Mouse (Mus musculus): ENCODE data around the gene Tmem138. TPM values are rescaled to one million over a fixed set of nuclear protein-coding genes. Genes with fewer than 3 reads are reported as not detected.
"Not testable (repeated sequence)": the region's sequence is repeated elsewhere in the genome, so short reads cannot be mapped to it uniquely, and the experiment has no call there.

Gene Tmem138
- polyA plus RNA-seq, 1 experiment from 2014 or later: 62.3 TPM

DNA sequence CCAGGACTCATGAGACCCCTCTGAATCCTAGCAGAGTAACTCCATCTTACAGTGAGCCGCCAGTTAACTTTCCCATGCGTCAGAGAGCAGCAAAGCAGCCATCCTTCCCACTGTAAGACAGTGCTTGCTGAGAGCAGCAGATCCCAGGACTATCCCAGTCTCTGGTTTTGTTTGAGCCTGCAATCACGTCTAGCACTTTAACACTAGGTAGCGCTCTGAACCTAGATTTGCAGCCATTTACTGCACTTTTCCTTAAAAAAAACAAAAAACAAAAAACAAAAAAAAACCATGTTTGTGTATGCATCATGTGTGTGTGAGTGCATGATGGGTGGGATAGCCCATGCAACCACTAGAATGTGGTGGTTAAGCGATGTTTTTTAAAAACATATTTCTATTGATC lies 17.1 kb downstream of the Tmem138 start:
- no peak for ATAC-seq (ENCODE audit: low FRiP score)
- Histone ChIP-seq H3K4me1 (replicated peaks; ENCODE audit: control insufficient read depth, insufficient read depth, low read length) (no peaks in the 10 kb centered on the region; the same call in 1 of the 2 replicates), H3K27ac (ENCODE audit: low read depth, low read length) (no peak overlapping the region), H3K36me3 (ENCODE audit: control insufficient read depth, insufficient read depth, low read length) (no peaks in the 10 kb centered on the region), H3K9ac (ENCODE audit: low read depth, low read length) (no peak overlapping the region), H3K9me3 (ENCODE audit: control insufficient read depth, low read length) (no peaks in the 10 kb centered on the region), H3K4me3 (ENCODE audit: low read depth, low read length) (no peak overlapping the region), H3K27me3 (ENCODE audit: control insufficient read depth, insufficient read depth, low read length) (no peaks in the 10 kb centered on the region), H3K4me2 (replicated peaks; ENCODE audit: low read depth, low read length) (no peak overlapping the region)
- whole genome bisulfite sequencing: 31% methylated on average over 5 of the region's 5 CpGs
- no peak for DNase-seq (ENCODE audit: low spot score)

DNA sequence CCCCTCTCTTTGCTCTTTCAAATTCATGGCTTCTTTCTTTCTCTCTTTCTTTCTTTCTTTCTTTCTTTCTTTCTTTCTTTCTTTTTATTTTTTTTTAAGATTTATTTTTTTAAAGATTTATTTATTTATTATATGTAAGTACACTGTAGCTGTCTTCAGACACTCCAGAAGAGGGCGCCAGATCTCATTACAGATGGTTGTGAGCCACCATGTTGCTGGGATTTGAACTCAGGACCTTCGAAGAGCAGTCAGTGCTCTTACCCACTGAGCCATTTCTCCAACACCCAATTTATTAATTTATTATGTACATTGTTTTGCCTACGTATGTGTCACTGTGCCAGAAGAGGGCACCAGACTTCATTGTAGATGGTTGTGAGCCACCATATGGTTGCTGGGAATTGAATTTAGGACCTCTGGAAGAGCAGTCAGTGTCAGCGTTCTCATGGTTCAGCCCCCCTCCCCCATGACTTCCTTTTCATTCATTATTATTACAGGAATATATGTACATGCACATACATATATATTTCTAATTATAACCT lies 19.3 kb downstream of the Tmem138 start:
- ATAC-seq (ENCODE audit: low FRiP score); H3K4me1 ChIP-seq (replicated peaks; ENCODE audit: control insufficient read depth, insufficient read depth, low read length); H3K36me3 ChIP-seq (ENCODE audit: control insufficient read depth, insufficient read depth, low read length); H3K4me3 ChIP-seq (ENCODE audit: low read depth, low read length); H3K27ac ChIP-seq (ENCODE audit: low read depth, low read length); H3K4me2 ChIP-seq (replicated peaks; ENCODE audit: low read depth, low read length); H3K27me3 ChIP-seq (ENCODE audit: control insufficient read depth, insufficient read depth, low read length); H3K9me3 ChIP-seq (ENCODE audit: control insufficient read depth, low read length); H3K9ac ChIP-seq (ENCODE audit: low read depth, low read length); DNase-seq (ENCODE audit: low spot score): not testable (repeated sequence)
- WGBS: 78% methylated on average over 4 of the region's 4 CpGs

DNA sequence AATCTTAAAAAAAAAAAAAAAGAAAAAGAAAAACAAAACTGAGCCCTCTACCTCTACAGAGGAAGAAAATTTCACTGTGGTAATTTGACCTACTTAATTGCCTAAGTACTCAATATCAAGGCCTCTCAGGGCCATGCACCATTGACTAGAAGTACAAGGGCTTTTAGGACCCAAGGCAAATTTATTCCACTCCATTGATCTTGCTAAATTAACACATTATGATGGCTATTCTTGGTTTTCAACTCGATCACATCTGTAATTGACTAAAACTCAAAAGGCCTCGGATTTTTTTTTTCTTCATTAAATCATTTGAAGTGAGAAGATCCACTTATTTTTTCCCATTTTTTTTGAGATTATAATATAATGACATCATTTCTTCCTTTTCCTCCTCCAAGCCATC lies 19.7 kb downstream of the Tmem138 start:
- no peaks in the 10 kb centered on the region for H3K27me3 ChIP-seq (ENCODE audit: control insufficient read depth, insufficient read depth, low read length)
- H3K4me2 ChIP-seq (replicated peaks; ENCODE audit: low read depth, low read length): no peak overlapping the region
- DNase-seq (ENCODE audit: low spot score): no peak
- WGBS: 68% methylated on average over 2 of the region's 2 CpGs
- H3K4me1 ChIP-seq (replicated peaks; ENCODE audit: control insufficient read depth, insufficient read depth, low read length): no peaks in the 10 kb centered on the region; the same call in 1 of the 2 replicates
- H3K36me3 ChIP-seq (ENCODE audit: control insufficient read depth, insufficient read depth, low read length): no peaks in the 10 kb centered on the region
- no peak overlapping the region for H3K27ac ChIP-seq (ENCODE audit: low read depth, low read length)
- no peak overlapping the region for H3K4me3 ChIP-seq (ENCODE audit: low read depth, low read length)
- H3K9me3 ChIP-seq (ENCODE audit: control insufficient read depth, low read length): no peaks in the 10 kb centered on the region
- ATAC-seq (ENCODE audit: low FRiP score): no peak
- H3K9ac ChIP-seq (ENCODE audit: low read depth, low read length): no peak overlapping the region

DNA sequence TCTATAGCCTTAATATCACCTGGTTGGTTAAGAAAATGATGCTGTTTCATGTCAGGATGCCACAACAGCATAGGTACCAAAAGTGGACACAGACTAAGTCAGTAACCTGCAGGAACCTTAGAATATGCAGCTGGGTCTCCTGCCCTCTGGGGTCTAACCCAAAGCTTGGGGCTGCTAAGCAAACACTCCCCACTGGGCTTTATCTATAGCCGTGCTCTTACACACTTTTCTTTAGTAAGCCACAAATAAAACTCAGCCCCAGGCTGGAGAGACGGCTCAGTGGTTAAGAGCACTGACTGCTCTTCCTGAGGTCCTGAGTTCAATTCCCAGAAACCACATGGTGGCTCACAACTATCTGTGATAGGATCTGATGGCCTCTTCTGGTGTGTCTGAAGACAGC lies 20.2 kb downstream of the Tmem138 start:
- Histone ChIP-seq H3K36me3 (ENCODE audit: control insufficient read depth, insufficient read depth, low read length) (no peaks in the 10 kb centered on the region), H3K9me3 (ENCODE audit: control insufficient read depth, low read length) (no peaks in the 10 kb centered on the region), H3K4me2 (replicated peaks; ENCODE audit: low read depth, low read length) (no peak overlapping the region), H3K4me3 (ENCODE audit: low read depth, low read length) (no peak overlapping the region), H3K27me3 (ENCODE audit: control insufficient read depth, insufficient read depth, low read length) (no peaks in the 10 kb centered on the region), H3K9ac (ENCODE audit: low read depth, low read length) (no peak overlapping the region), H3K27ac (ENCODE audit: low read depth, low read length) (no peak overlapping the region), H3K4me1 (replicated peaks; ENCODE audit: control insufficient read depth, insufficient read depth, low read length) (no peaks in the 10 kb centered on the region; the same call in 1 of the 2 replicates)
- 61% methylated on average over 2 of the region's 2 CpGs for WGBS
- no peak for DNase-seq (ENCODE audit: low spot score)
- ATAC-seq (ENCODE audit: low FRiP score): no peak

DNA sequence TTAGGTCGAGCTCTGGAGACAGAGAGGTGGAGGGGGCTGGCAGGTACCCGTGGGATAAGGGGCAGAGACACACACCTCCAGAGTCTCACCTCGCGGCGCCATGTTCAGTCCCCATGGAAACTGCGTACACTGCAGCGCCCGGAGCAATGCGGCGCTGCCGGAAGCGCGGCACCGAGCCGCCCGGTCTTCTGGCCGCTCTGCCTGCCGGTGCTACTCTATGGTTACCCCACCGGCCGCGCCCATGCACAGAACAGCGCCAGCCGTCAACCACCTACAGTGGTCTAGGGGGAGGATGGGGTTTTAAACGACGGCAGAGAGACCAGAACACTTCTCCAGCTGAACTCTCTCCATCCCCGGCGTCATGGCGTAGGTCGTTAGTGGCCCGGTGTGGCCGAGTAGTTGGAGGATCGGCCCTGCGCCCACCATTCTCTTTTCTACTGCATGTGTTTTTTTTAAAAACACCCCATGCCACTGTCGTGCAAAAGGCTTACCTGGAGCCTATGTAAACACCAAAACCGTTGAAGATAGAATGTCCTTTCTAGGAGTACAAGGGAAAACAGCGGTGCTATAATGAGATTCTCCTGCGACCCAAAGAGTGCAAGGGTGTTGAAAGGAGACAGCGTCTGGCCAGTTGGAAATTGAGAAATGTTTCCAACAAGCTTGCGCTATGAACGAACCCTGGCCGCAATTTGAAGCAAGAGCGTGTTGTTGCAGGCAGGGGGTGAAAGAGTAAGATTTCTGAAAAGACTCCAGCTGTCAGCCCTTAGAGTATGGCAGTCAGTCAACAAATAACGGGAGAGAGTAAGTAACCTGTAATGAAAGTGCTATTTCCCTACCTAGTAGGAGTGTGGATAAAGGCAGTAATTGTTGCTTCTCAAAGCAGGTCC lies 21.3 kb downstream of the Tmem138 start, which contains the start of gene Tmem216:
Tmem216 (minus strand) TSS at position 615 of the 887 bp plus-strand sequence.
- peak; percentile 98 for ATAC-seq (ENCODE audit: low FRiP score)
- 1% methylated on average over 40 of the region's 43 CpGs for WGBS

DNA sequence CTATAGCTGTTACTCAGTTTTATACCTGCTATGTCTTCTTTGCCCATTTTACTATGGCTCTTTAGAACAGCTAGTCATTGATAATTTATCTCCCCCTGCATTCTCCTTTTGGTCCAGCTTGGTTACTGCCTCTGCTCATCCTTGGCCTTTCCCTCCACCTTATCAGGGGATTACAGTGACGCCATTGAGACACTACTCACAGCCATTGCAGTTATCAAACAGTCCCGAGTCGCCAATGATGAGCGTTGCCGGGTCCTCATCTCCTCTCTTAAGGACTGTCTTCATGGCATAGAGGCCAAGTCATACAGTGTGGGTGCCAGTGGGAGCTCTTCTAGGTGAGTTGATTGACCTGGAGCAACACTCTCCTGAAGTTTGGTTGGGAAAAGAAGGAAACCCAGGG lies 37.7 kb downstream of the Tmem138 start:
- Histone ChIP-seq H3K27me3 (ENCODE audit: control insufficient read depth, insufficient read depth, low read length) (no peaks in the 10 kb centered on the region), H3K9me3 (ENCODE audit: control insufficient read depth, low read length) (no peaks in the 10 kb centered on the region), H3K4me3 (ENCODE audit: low read depth, low read length) (no peak overlapping the region), H3K4me1 (replicated peaks; ENCODE audit: control insufficient read depth, insufficient read depth, low read length) (no peaks in the 10 kb centered on the region), H3K4me2 (replicated peaks; ENCODE audit: low read depth, low read length) (no peak overlapping the region), H3K27ac (ENCODE audit: low read depth, low read length) (no peak overlapping the region), H3K36me3 (ENCODE audit: control insufficient read depth, insufficient read depth, low read length) (peaks cover 20% of the 10 kb centered on the region), H3K9ac (ENCODE audit: low read depth, low read length) (no peak overlapping the region)
- no peak for ATAC-seq (ENCODE audit: low FRiP score)
- 95% methylated on average over 5 of the region's 5 CpGs for WGBS
- DNase-seq (ENCODE audit: low spot score): no peak

More for the DNA sequence above, 21.3 kb downstream of the Tmem138 start, which contains the start of gene Tmem216:
- Histone ChIP-seq H3K9ac (ENCODE audit: low read depth, low read length) (peak within 1 kb of the TSS; percentile 59), H3K27me3 (ENCODE audit: control insufficient read depth, insufficient read depth, low read length) (no peaks in the 10 kb centered on the region), H3K4me3 (ENCODE audit: low read depth, low read length) (peak within 1 kb of the TSS; percentile 65), H3K36me3 (ENCODE audit: control insufficient read depth, insufficient read depth, low read length) (no peaks in the 10 kb centered on the region), H3K9me3 (ENCODE audit: control insufficient read depth, low read length) (no peaks in the 10 kb centered on the region), H3K4me2 (replicated peaks; ENCODE audit: low read depth, low read length) (peak within 1 kb of the TSS; percentile 84), H3K27ac (ENCODE audit: low read depth, low read length) (peak within 1 kb of the TSS; percentile 79), H3K4me1 (replicated peaks; ENCODE audit: control insufficient read depth, insufficient read depth, low read length) (no peaks in the 10 kb centered on the region; the same call in 1 of the 2 replicates)
- DNase-seq (ENCODE audit: low spot score): peak; percentile 84

DNA sequence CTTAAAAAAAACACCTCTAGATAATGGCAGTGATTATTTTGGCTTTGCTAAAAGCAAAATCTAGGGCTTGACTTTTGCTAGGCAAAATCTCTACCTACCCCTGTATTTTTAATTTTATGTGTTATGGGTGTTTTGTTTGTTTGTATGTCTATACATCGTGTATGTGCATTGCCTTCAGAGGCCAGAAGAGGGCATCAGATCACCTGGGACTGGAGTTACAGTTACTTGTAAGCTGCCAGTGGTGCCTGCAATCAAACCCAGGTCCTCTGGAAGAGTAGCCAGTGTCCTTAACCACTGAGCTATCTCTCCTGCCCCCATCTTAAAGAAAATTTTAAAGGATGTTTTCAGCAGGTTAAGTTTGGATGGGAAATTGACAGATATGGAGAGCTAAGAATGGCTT lies 47.1 kb downstream of the Tmem138 start:
- WGBS: 97% methylated on average over 1 of the region's 1 CpGs
- DNase-seq (ENCODE audit: low spot score) (no peak), ATAC-seq (ENCODE audit: low FRiP score) (no peak)
- Histone ChIP-seq H3K4me1 (replicated peaks; ENCODE audit: control insufficient read depth, insufficient read depth, low read length) (no peaks in the 10 kb centered on the region; the same call in 1 of the 2 replicates), H3K9me3 (ENCODE audit: control insufficient read depth, low read length) (no peaks in the 10 kb centered on the region), H3K36me3 (ENCODE audit: control insufficient read depth, insufficient read depth, low read length) (0 out of 2 replicates have a peak, but pooled peaks cover 2% of the 10 kb centered on the region), H3K27me3 (ENCODE audit: control insufficient read depth, insufficient read depth, low read length) (no peaks in the 10 kb centered on the region), H3K27ac (ENCODE audit: low read depth, low read length) (no peak overlapping the region), H3K4me3 (ENCODE audit: low read depth, low read length) (no peak overlapping the region), H3K9ac (ENCODE audit: low read depth, low read length) (no peak overlapping the region), H3K4me2 (replicated peaks; ENCODE audit: low read depth, low read length) (no peak overlapping the region)

DNA sequence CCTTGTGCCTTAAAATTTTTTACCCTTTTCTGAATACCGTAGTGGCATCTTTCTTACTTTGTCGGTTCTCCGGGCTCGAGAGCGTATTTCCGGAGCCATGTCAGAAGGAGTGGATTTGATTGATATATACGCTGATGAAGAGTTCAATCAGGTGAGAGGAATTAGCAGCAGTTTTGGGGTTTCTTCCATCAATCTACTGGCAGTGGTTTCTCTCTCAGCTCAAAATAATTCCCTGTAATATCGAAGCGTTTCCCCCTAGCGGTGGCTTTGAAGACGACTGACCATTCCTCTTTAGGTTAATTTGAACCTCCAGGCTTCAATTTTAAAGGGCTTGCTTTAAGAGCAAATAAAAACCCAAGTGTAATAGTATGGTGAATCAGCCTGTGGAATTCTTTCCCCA lies 51.3 kb downstream of the Tmem138 start, which contains the start of gene Sdhaf2:
Sdhaf2 (minus strand) TSS at position 233 of the 400 bp plus-strand sequence.
- ATAC-seq (ENCODE audit: low FRiP score) (peak; percentile 10; the same call in 1 of the 2 replicates), DNase-seq (ENCODE audit: low spot score) (peak; percentile 81)
- Histone ChIP-seq H3K4me1 (replicated peaks; ENCODE audit: control insufficient read depth, insufficient read depth, low read length) (no peaks in the 10 kb centered on the region; the same call in 1 of the 2 replicates), H3K36me3 (ENCODE audit: control insufficient read depth, insufficient read depth, low read length) (no peaks in the 10 kb centered on the region), H3K27me3 (ENCODE audit: control insufficient read depth, insufficient read depth, low read length) (no peaks in the 10 kb centered on the region), H3K9ac (ENCODE audit: low read depth, low read length) (peak within 1 kb of the TSS; percentile 99), H3K4me3 (ENCODE audit: low read depth, low read length) (peak within 1 kb of the TSS; percentile 98), H3K4me2 (replicated peaks; ENCODE audit: low read depth, low read length) (peak within 1 kb of the TSS; percentile 63), H3K9me3 (ENCODE audit: control insufficient read depth, low read length) (no peaks in the 10 kb centered on the region), H3K27ac (ENCODE audit: low read depth, low read length) (peak within 1 kb of the TSS; percentile 98)
- under 1% methylated on average over 11 of the region's 11 CpGs for WGBS
